ENCODE assay signal across 8 mouse cellular contexts in genomic region chr14:25304391-25304851, GRCm38 (mm10).
DNase-seq lines count a peak whose midpoint lies in the region; ATAC-seq and TF ChIP-seq lines count a peak whose summit lies in the region.

No protein-coding gene starts in this region.

- peak; percentile 52 for TF ChIP-seq CTCF in liver, adult 2 months (IDR thresholded peaks at IDR 0.05; ENCODE audit: low read depth, low read length)

- 0 out of 2 replicates have a peak, but pooled peaks cover 2% of the 10 kb centered on the region for H3K27me3 ChIP-seq in hindbrain, embryonic 15.5 days
- H3K27me3 ChIP-seq in liver, adult 2 months (ENCODE audit: control insufficient read depth, insufficient read depth, low read length), result no peaks in the 10 kb centered on the region

- H3K9ac ChIP-seq in hindbrain, embryonic 15.5 days, result no peak overlapping the region
- H3K9ac ChIP-seq in liver, adult 2 months (ENCODE audit: low read depth, low read length), result no peak overlapping the region

- no peak overlapping the region for H3K4me2 ChIP-seq in hindbrain, embryonic 15.5 days

- ATAC-seq in hindbrain, embryonic 15.5 days (ENCODE audit: low FRiP score, low read depth), result 0 out of 2 replicates have a peak, but pooled peaks have one; percentile 13

- no peaks in the 10 kb centered on the region for H3K36me3 ChIP-seq in hindbrain, embryonic 15.5 days
- no peaks in the 10 kb centered on the region for H3K36me3 ChIP-seq in liver, adult 2 months (ENCODE audit: control insufficient read depth, insufficient read depth, low read length)

- peak; percentile 19 to 30 for DNase-seq in spleen, postnatal 36 days (ENCODE audit: low spot score in 2 of 2)
- DNase-seq in spleen, adult 12 weeks (ENCODE audit: low spot score), result no peak
- peak; percentile 54 for DNase-seq in gastrocnemius, postnatal 10 days
- peak; percentile 87 for DNase-seq in liver, adult 2 months (ENCODE audit: extremely low read depth, low read depth, low spot score)
- peak; percentile 65 for DNase-seq in neural tube, embryonic 10.5 days (ENCODE audit: extremely low spot score, low spot score)
- DNase-seq in thymus, postnatal 4 days, result no peak
- no peak for DNase-seq in frontal cortex, adult 2 months (ENCODE audit: extremely low spot score in 1 of 2, low spot score in 1 of 2)

- no peaks in the 10 kb centered on the region for H3K9me3 ChIP-seq in hindbrain, embryonic 15.5 days

- H3K4me1 ChIP-seq in hindbrain, embryonic 15.5 days (replicated peaks), result peaks cover 26% of the 10 kb centered on the region
- peaks cover 14% of the 10 kb centered on the region for H3K4me1 ChIP-seq in liver, adult 2 months (ENCODE audit: control insufficient read depth, insufficient read depth, low read length)

- no peak for TF ChIP-seq POLR2A in liver, adult 2 months (IDR thresholded peaks at IDR 0.05; ENCODE audit: extremely low read depth, insufficient read depth, low read length)

- no peak overlapping the region for H3K4me3 ChIP-seq in hindbrain, embryonic 15.5 days
- no peak overlapping the region for H3K4me3 ChIP-seq in liver, adult 2 months (ENCODE audit: insufficient read depth, low read depth, low read length)

- H3K79me2 ChIP-seq in liver, adult 2 months (ENCODE audit: control insufficient read depth, insufficient read depth, low read length), result no peaks in the 10 kb centered on the region

- WGBS in hindbrain, embryonic 15.5 days, result 14% methylated on average over 9 of the region's 9 CpGs
- 5% methylated on average over 9 of the region's 9 CpGs for WGBS in liver, adult 2 months

- peak overlapping the region; percentile 23; the same call in 1 of the 2 replicates for H3K27ac ChIP-seq in hindbrain, embryonic 15.5 days (replicated peaks)
- H3K27ac ChIP-seq in liver, adult 2 months (replicated peaks; ENCODE audit: insufficient read depth, low read depth, low read length), result peak overlapping the region; percentile 71

Comparison
In these comparisons a context has a peak if more than half of its experiments do, and no peak if none do; other contexts are left out.
1. DNase-seq: peak in spleen, postnatal 36 days (2 of 2), gastrocnemius, postnatal 10 days (single experiment), liver, adult 2 months (single experiment) and neural tube, embryonic 10.5 days (single experiment); none in spleen, adult 12 weeks (single experiment), thymus, postnatal 4 days (single experiment) and frontal cortex, adult 2 months (0 of 2).